ENCODE assay signal across 10 mouse cellular contexts in genomic region chr16:35763590-35764296, GRCm38 (mm10). TPM values are rescaled to one million over a fixed set of nuclear protein-coding genes. Genes with fewer than 3 reads are reported as not detected.
DNase-seq lines count a peak whose midpoint lies in the region; ATAC-seq lines count a peak whose summit lies in the region.
"Had no signal": no experiment of that assay in that cellular context is flagged by ENCODE, and none has a peak within 500 bp of the region (broad histone marks: within the 10 kb centered on the region; RNA-seq: fewer than 3 reads in every experiment).

No protein-coding gene starts in this region.

- peak; percentile 34 for DNase-seq in lung, postnatal 36 days
- no peak for DNase-seq in lung, postnatal 14 days
- DNase-seq in c-Kit-positive CD71-positive TER-119-positive erythroid progenitor cells, embryonic 14.5 days (ENCODE audit: low spot score): peak; percentile 86
- DNase-seq in cerebellum, adult 11-12 months: no peak
- DNase-seq in kidney, adult 11 months: no peak

- H3K4me1 ChIP-seq in liver, embryonic 12.5 days: peaks cover 77% of the 10 kb centered on the region
- peaks cover 17% of the 10 kb centered on the region for H3K4me1 ChIP-seq in stomach, embryonic 16.5 days (ENCODE audit: control insufficient read depth, insufficient read depth, low read length)

- H3K27me3 ChIP-seq in liver, embryonic 12.5 days (replicated peaks): no peaks in the 10 kb centered on the region
- H3K27me3 ChIP-seq in stomach, embryonic 16.5 days (ENCODE audit: control insufficient read depth, insufficient read depth, low read length): no peaks in the 10 kb centered on the region
- H3K27me3 ChIP-seq: hindbrain, embryonic 13.5 days; kidney, embryonic 15.5 days; limb, embryonic 12.5 days had no signal

- WGBS in liver, embryonic 12.5 days (ENCODE audit: insufficient replicate concordance): 19% methylated on average over 10 of the region's 11 CpGs
- WGBS in stomach, embryonic 16.5 days: 67% methylated on average over 11 of the region's 11 CpGs

- ATAC-seq in liver, embryonic 12.5 days: peak; percentile 93
- ATAC-seq in stomach, embryonic 16.5 days (ENCODE audit: insufficient read depth, low FRiP score): no peak; the same call in 1 of the 2 replicates

- peak overlapping the region; percentile 69 for H3K9ac ChIP-seq in liver, embryonic 12.5 days
- H3K9ac ChIP-seq in stomach, embryonic 16.5 days (ENCODE audit: low read length): no peak overlapping the region
- H3K9ac ChIP-seq: hindbrain, embryonic 13.5 days; kidney, embryonic 15.5 days; limb, embryonic 12.5 days had no signal

- H3K4me3 ChIP-seq in liver, embryonic 12.5 days: peak overlapping the region; percentile 25
- H3K4me3 ChIP-seq in stomach, embryonic 16.5 days (replicated peaks; ENCODE audit: low read length): no peak overlapping the region
- H3K4me3 ChIP-seq: hindbrain, embryonic 13.5 days; kidney, embryonic 15.5 days; limb, embryonic 12.5 days had no signal

- no peaks in the 10 kb centered on the region for H3K9me3 ChIP-seq in liver, embryonic 12.5 days (replicated peaks)
- H3K9me3 ChIP-seq in stomach, embryonic 16.5 days (replicated peaks; ENCODE audit: control insufficient read depth, low read length): no peaks in the 10 kb centered on the region
- H3K9me3 ChIP-seq: hindbrain, embryonic 13.5 days; kidney, embryonic 15.5 days; limb, embryonic 12.5 days had no signal

- peak overlapping the region; percentile 54 for H3K4me2 ChIP-seq in liver, embryonic 12.5 days
- H3K4me2 ChIP-seq in stomach, embryonic 16.5 days (ENCODE audit: low read depth, low read length): 0 out of 2 replicates have a peak overlapping the region, but pooled peaks have one; percentile 9
- H3K4me2 ChIP-seq: hindbrain, embryonic 13.5 days; kidney, embryonic 15.5 days; limb, embryonic 12.5 days had no signal

- peak overlapping the region; percentile 87 for H3K27ac ChIP-seq in liver, embryonic 12.5 days
- H3K27ac ChIP-seq in stomach, embryonic 16.5 days (ENCODE audit: low read length): no peak overlapping the region
- H3K27ac ChIP-seq: hindbrain, embryonic 13.5 days; kidney, embryonic 15.5 days; limb, embryonic 12.5 days had no signal

- H3K36me3 ChIP-seq in liver, embryonic 12.5 days: no peaks in the 10 kb centered on the region
- no peaks in the 10 kb centered on the region for H3K36me3 ChIP-seq in stomach, embryonic 16.5 days (ENCODE audit: control insufficient read depth, insufficient read depth, low read length)
- H3K36me3 ChIP-seq: hindbrain, embryonic 13.5 days; kidney, embryonic 15.5 days; limb, embryonic 12.5 days had no signal

RNA-seq across cellular contexts. Expression of gene Dirc2, which starts 5.4 kb away (rescaled TPM):
- polyA plus RNA-seq in liver, embryonic 12.5 days (2016; fragmentation: Nextera tagmentation; extraction: Ambion mirVana): 7.1 and 7.8 TPM in 2 replicates
- polyA plus RNA-seq in stomach, embryonic 16.5 days (2015; fragmentation: Nextera tagmentation; extraction: Ambion mirVana): 8.2 and 8.8 TPM in 2 replicates

RNA-seq across cellular contexts. Expression of gene Hspbap1, which starts 6.4 kb away (rescaled TPM):
- polyA plus RNA-seq in liver, embryonic 12.5 days (2016; fragmentation: Nextera tagmentation; extraction: Ambion mirVana): 22.4 and 23.0 TPM in 2 replicates
- polyA plus RNA-seq in stomach, embryonic 16.5 days (2015; fragmentation: Nextera tagmentation; extraction: Ambion mirVana): 12.7 and 13.3 TPM in 2 replicates

Comparison
In these comparisons a context has a peak if more than half of its experiments do, and no peak if none do; other contexts are left out.
1. DNase-seq: peak in lung, postnatal 36 days (single experiment) and c-Kit-positive CD71-positive TER-119-positive erythroid progenitor cells, embryonic 14.5 days (single experiment); none in lung, postnatal 14 days (single experiment), cerebellum, adult 11-12 months (single experiment) and kidney, adult 11 months (single experiment).